Mouse (Mus musculus): Measurements from ENCODE around the gene Tmc7.

DNA sequence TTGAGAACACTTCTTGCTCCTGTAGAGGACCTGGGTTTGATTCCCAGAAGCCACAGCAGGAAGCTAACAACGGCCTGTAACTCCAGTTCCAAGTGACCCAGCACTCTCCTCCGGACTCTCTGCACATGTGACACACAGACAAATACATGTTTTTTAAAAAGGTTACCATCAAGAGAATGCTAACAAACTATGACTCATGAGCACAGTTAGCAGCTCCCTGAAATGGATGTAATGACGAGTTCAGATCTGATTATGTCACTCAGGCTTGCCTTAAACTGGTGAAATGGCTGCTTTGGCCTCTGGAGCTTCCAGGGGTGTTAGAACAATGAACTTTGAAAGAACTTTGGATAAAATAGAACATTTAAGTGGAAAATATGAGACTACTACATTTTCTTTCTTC is 50.2 kb downstream of the Tmc7 start:
- no peak for TF ChIP-seq ETS1 (IDR thresholded peaks at IDR 0.05; ENCODE audit: low read depth, low read length)
- no peak for TF ChIP-seq ZC3H11A (IDR thresholded peaks at IDR 0.05; ENCODE audit: low read depth, low read length)
- no peak for TF ChIP-seq GATA1 (IDR thresholded peaks at IDR 0.05; ENCODE audit: low read depth, low read length)
- no peak for TF ChIP-seq EP300 (IDR thresholded peaks at IDR 0.05; ENCODE audit: low read depth in 1 of 2, low read length in 2 of 2)
- TF ChIP-seq MYB (IDR thresholded peaks at IDR 0.05; ENCODE audit: low read depth, low read length), result no peak
- no peak for TF ChIP-seq CTCF (IDR thresholded peaks at IDR 0.05 in 2 of 3, conservative IDR thresholded peaks at IDR 0.05 in 1 of 3; ENCODE audit: control insufficient read depth in 1 of 3, insufficient read depth in 1 of 3, low read depth in 2 of 3, low read length in 3 of 3, poor library complexity in 1 of 3, severe bottlenecking in 1 of 3)
- TF ChIP-seq MAX (IDR thresholded peaks at IDR 0.05; ENCODE audit: low read length), result no peak
- TF ChIP-seq POLR2A (IDR thresholded peaks at IDR 0.05; ENCODE audit: control insufficient read depth in 1 of 2, insufficient read depth in 1 of 2, low read depth in 1 of 2, low read length in 2 of 2, poor library complexity in 1 of 2), result no peak
- no peak for TF ChIP-seq SIN3A (IDR thresholded peaks at IDR 0.05; ENCODE audit: low read length)
- no peak for TF ChIP-seq POLR2AphosphoS2 (IDR thresholded peaks at IDR 0.05; ENCODE audit: low read length)
- TF ChIP-seq CHD1 (IDR thresholded peaks at IDR 0.05; ENCODE audit: low read depth, low read length), result no peak
- no peak for TF ChIP-seq NRF1 (IDR thresholded peaks at IDR 0.05; ENCODE audit: insufficient read depth, low read depth, low read length, poor library complexity, severe bottlenecking)
- TF ChIP-seq USF1 (IDR thresholded peaks at IDR 0.05; ENCODE audit: low read depth, low read length), result no peak
- no peak for TF ChIP-seq NELFE (IDR thresholded peaks at IDR 0.05; ENCODE audit: low read depth, low read length)

All from MEL (cell line).